Mouse (Mus musculus) megakaryocyte, embryonic 14.5 days (primary cell): ENCODE results near the gene Ltb4r1.
"Not testable (repeated sequence)": the region's sequence is repeated elsewhere in the genome, so short reads cannot be mapped to it uniquely, and the experiment has no call there.

ENCODE experiments used
- FLI1 ChIP-seq: IDR thresholded peaks from 2 replicates; pipeline ENCODE4 v1.6.1; 2012; ENCODE audit warnings: low read length, inconsistent platforms, mixed read lengths
- GATA1 ChIP-seq: IDR thresholded peaks from 3 replicates; pipeline ENCODE4 v1.6.1; 2012; ENCODE audit warnings: mixed read lengths, low read length, inconsistent platforms, borderline replicate concordance

- not testable (repeated sequence) for TF ChIP-seq GATA1, FLI1
Measured at GRCm38 (mm10) chr14:55760156-55760555, 5.6 kb upstream of the Ltb4r1 start.
